Mouse (Mus musculus): ENCODE results near the gene Gpc5. TPM values are rescaled to one million over a fixed set of nuclear protein-coding genes. Genes with fewer than 3 reads are reported as not detected.

Gpc5 gene
- total and polyA plus RNA-seq, 2 experiments: not detected

DNA sequence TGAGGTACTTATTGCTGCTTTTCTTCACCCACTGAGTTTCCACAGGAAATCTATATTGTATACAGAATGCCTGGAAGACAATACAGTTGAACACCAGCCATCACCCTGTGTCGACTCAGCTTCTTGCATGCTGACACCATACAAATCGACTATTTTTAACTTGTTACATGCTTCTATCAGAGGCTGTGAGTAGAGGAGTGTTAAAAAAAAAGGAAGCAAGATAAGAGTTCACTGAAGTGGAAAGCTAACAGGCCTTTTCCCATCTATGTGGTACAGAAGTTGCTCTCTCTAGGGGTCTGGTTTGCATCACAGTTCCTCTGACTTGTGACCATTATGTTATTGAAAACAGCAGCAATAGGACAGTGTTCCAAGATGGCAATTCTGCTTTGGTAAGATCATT, 344.6 kb downstream of the Gpc5 start:
- DNase-seq (ENCODE audit: extremely low read depth, low read depth, low spot score): no peak
- Histone ChIP-seq H3K79me2 (ENCODE audit: control insufficient read depth, insufficient read depth, low read length) (no peaks in the 10 kb centered on the region), H3K27ac (replicated peaks; ENCODE audit: insufficient read depth, low read depth, low read length) (no peak overlapping the region), H3K9ac (ENCODE audit: low read depth, low read length) (no peak overlapping the region), H3K36me3 (ENCODE audit: control insufficient read depth, insufficient read depth, low read length) (no peaks in the 10 kb centered on the region), H3K27me3 (ENCODE audit: control insufficient read depth, insufficient read depth, low read length) (no peaks in the 10 kb centered on the region), H3K4me1 (ENCODE audit: control insufficient read depth, insufficient read depth, low read length) (no peaks in the 10 kb centered on the region), H3K4me3 (ENCODE audit: insufficient read depth, low read depth, low read length) (no peak overlapping the region)
- WGBS: 48% methylated on average over 2 of the region's 2 CpGs
- TF ChIP-seq POLR2A (IDR thresholded peaks at IDR 0.05; ENCODE audit: extremely low read depth, insufficient read depth, low read length): no peak
- TF ChIP-seq CTCF (IDR thresholded peaks at IDR 0.05; ENCODE audit: low read depth, low read length): no peak

DNA sequence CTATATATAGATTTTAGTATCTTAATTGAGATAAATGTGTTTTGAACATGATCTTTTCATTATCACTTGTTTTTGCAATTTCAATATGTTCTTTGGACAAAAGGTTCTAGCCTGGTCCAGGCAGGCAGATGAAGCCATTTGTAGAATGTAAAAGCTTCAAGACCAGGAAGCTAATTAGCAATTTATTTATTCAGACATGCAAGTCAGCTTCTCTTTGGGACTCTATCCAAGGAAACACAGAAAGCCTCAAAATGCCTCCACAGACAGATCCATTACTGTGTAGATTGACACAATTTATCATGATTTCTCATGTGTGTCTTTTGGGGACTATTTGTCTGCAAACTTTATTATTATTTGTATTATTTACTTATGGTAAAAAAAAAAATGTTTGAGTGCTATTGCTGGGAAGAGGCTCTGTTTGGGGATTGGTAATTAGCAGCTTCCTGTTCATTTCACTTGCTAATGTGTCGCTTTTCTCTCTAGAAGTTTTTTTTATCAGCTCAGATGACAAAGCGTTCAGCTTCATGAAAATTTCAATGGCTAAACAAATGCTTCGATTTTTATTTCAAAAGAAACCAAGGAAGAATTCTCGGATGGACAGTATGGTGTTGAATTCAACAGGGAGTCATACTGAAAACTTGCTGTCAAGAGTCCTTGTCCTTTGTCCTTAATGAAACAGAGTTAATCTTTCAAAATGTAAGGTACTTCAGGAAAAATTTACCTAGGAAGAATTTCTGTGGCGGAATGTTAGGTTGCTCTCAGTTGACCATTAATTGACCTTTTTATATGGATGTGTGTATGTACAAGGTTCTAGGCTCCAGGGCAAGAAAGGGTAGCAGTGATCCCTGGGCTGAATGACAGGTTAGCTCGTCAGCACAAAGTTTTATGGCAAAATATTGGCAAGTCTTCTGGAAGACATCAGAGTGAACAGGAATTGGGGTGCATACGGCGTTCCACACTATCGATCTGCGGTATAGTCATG, 353.1 kb downstream of the Gpc5 start:
- DNase-seq (ENCODE audit: extremely low read depth, low read depth, low spot score): no peak
- TF ChIP-seq CTCF (IDR thresholded peaks at IDR 0.05; ENCODE audit: low read depth, low read length) (no peak), POLR2A (IDR thresholded peaks at IDR 0.05; ENCODE audit: extremely low read depth, insufficient read depth, low read length) (no peak)
- Histone ChIP-seq H3K4me1 (ENCODE audit: control insufficient read depth, insufficient read depth, low read length) (no peaks in the 10 kb centered on the region), H3K27ac (replicated peaks; ENCODE audit: insufficient read depth, low read depth, low read length) (no peak overlapping the region), H3K79me2 (ENCODE audit: control insufficient read depth, insufficient read depth, low read length) (no peaks in the 10 kb centered on the region), H3K9ac (ENCODE audit: low read depth, low read length) (no peak overlapping the region), H3K36me3 (ENCODE audit: control insufficient read depth, insufficient read depth, low read length) (no peaks in the 10 kb centered on the region), H3K4me3 (ENCODE audit: insufficient read depth, low read depth, low read length) (no peak overlapping the region), H3K27me3 (ENCODE audit: control insufficient read depth, insufficient read depth, low read length) (no peaks in the 10 kb centered on the region)
- WGBS: 73% methylated on average over 10 of the region's 10 CpGs

DNA sequence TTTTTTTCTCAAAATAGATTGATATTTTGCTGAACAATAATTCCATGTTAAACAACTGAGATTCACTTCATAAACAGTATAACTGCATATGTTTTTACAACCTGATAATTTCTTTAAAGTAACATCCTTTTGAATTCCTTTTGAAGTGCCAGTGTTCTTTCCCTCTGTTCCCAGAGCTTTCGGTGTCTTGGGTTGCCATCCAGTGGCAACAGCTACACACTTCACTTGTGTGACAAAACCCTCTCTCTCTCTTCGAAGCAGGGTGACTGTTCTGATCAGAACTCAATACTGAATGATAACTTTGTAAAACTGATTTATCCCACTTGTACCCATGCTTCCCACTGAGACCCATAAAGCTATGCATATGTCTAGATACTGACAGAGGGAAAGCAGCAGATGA, 358.9 kb downstream of the Gpc5 start:
- 0 out of 2 replicates have a peak, but pooled peaks cover 2% of the 10 kb centered on the region for H3K27me3 ChIP-seq (ENCODE audit: control insufficient read depth, insufficient read depth, low read length)
- H3K79me2 ChIP-seq (ENCODE audit: control insufficient read depth, insufficient read depth, low read length): no peaks in the 10 kb centered on the region
- H3K4me3 ChIP-seq (ENCODE audit: insufficient read depth, low read depth, low read length): no peak overlapping the region
- 53% methylated on average over 2 of the region's 2 CpGs for WGBS
- TF ChIP-seq POLR2A (IDR thresholded peaks at IDR 0.05; ENCODE audit: extremely low read depth, insufficient read depth, low read length): no peak
- TF ChIP-seq CTCF (IDR thresholded peaks at IDR 0.05; ENCODE audit: low read depth, low read length): no peak
- no peak for DNase-seq (ENCODE audit: extremely low read depth, low read depth, low spot score)
- no peaks in the 10 kb centered on the region for H3K4me1 ChIP-seq (ENCODE audit: control insufficient read depth, insufficient read depth, low read length)
- no peaks in the 10 kb centered on the region for H3K36me3 ChIP-seq (ENCODE audit: control insufficient read depth, insufficient read depth, low read length)
- H3K27ac ChIP-seq (replicated peaks; ENCODE audit: insufficient read depth, low read depth, low read length): no peak overlapping the region
- H3K9ac ChIP-seq (ENCODE audit: low read depth, low read length): no peak overlapping the region

DNA sequence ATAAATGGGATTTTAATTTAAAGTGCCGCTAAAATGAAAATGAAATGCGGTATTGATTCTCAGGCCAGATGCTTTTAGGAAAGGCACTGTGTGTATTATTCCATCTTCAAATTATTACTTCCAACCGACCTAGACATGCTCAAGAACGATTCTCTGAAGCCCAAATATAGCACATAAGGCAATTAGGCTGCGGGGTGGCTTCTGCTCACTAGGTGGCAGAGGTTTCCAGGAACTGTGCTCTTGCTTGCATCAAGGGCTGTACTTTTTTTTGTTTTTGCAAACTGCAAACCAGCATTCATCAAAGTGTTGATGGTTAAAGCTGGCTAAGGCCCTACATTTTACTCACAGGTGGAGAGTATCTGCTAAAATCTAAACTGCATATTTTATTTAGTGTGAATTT, 375.9 kb downstream of the Gpc5 start:
- Histone ChIP-seq H3K79me2 (ENCODE audit: control insufficient read depth, insufficient read depth, low read length) (no peaks in the 10 kb centered on the region), H3K27me3 (ENCODE audit: control insufficient read depth, insufficient read depth, low read length) (no peaks in the 10 kb centered on the region), H3K36me3 (ENCODE audit: control insufficient read depth, insufficient read depth, low read length) (no peaks in the 10 kb centered on the region), H3K27ac (replicated peaks; ENCODE audit: insufficient read depth, low read depth, low read length) (no peak overlapping the region), H3K4me3 (ENCODE audit: insufficient read depth, low read depth, low read length) (no peak overlapping the region), H3K4me1 (ENCODE audit: control insufficient read depth, insufficient read depth, low read length) (no peaks in the 10 kb centered on the region), H3K9ac (ENCODE audit: low read depth, low read length) (no peak overlapping the region)
- DNase-seq (ENCODE audit: extremely low read depth, low read depth, low spot score): no peak
- WGBS: 62% methylated on average over 5 of the region's 5 CpGs
- no peak for TF ChIP-seq CTCF (IDR thresholded peaks at IDR 0.05; ENCODE audit: low read depth, low read length)
- no peak for TF ChIP-seq POLR2A (IDR thresholded peaks at IDR 0.05; ENCODE audit: extremely low read depth, insufficient read depth, low read length)

DNA sequence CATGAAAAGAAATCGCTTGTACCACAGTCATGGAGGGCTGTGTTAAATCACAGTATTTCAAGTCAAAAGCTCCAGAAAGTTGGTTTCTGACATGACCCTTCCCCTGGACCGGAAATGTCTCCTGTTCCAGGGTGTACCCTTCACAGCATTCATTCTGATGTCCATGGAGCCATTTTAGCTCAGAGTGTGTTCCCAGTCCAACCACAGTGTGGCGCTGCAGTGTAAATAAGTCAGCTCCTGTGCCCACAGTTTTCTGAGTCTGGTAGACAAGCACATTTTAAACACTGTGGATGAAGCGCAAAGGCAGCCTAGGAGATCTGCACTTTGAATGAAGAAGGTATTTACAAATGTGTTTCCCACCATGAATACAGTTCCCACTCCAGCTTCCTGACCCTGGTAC, 383.2 kb downstream of the Gpc5 start:
- no peaks in the 10 kb centered on the region for H3K27me3 ChIP-seq (ENCODE audit: control insufficient read depth, insufficient read depth, low read length)
- TF ChIP-seq CTCF (IDR thresholded peaks at IDR 0.05; ENCODE audit: low read depth, low read length) (peak; percentile 25; the same call in 1 of the 2 replicates), POLR2A (IDR thresholded peaks at IDR 0.05; ENCODE audit: extremely low read depth, insufficient read depth, low read length) (no peak)
- H3K9ac ChIP-seq (ENCODE audit: low read depth, low read length): no peak overlapping the region
- no peaks in the 10 kb centered on the region for H3K36me3 ChIP-seq (ENCODE audit: control insufficient read depth, insufficient read depth, low read length)
- H3K4me3 ChIP-seq (ENCODE audit: insufficient read depth, low read depth, low read length): no peak overlapping the region
- H3K79me2 ChIP-seq (ENCODE audit: control insufficient read depth, insufficient read depth, low read length): no peaks in the 10 kb centered on the region
- H3K27ac ChIP-seq (replicated peaks; ENCODE audit: insufficient read depth, low read depth, low read length): no peak overlapping the region
- DNase-seq (ENCODE audit: extremely low read depth, low read depth, low spot score): peak; percentile 6
- H3K4me1 ChIP-seq (ENCODE audit: control insufficient read depth, insufficient read depth, low read length): no peaks in the 10 kb centered on the region
- 39% methylated on average over 4 of the region's 4 CpGs for WGBS

DNA sequence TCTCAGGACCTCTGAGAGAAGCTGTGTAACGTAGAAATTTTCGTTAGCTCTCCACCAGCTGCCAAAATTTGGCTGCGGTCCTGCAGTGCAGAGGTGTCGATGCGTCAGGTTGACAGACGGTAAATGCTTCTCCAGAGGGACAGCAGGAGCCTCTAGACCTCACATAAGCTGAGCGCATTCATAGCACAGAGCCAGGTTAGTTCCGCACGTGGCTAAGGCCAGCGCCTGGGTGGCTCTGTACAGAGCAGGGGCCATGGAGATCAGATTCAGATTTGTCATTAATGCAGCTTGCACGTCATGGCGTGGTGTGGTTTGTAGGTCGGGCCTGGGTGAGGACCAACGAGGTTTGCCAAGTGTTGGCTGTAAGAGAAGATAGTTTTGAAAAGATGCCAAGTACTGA, 385.3 kb downstream of the Gpc5 start:
- no peaks in the 10 kb centered on the region for H3K79me2 ChIP-seq (ENCODE audit: control insufficient read depth, insufficient read depth, low read length)
- DNase-seq (ENCODE audit: extremely low read depth, low read depth, low spot score): no peak
- no peak overlapping the region for H3K4me3 ChIP-seq (ENCODE audit: insufficient read depth, low read depth, low read length)
- H3K27ac ChIP-seq (replicated peaks; ENCODE audit: insufficient read depth, low read depth, low read length): no peak overlapping the region
- no peak overlapping the region for H3K9ac ChIP-seq (ENCODE audit: low read depth, low read length)
- no peaks in the 10 kb centered on the region for H3K27me3 ChIP-seq (ENCODE audit: control insufficient read depth, insufficient read depth, low read length)
- no peaks in the 10 kb centered on the region for H3K4me1 ChIP-seq (ENCODE audit: control insufficient read depth, insufficient read depth, low read length)
- no peak for TF ChIP-seq CTCF (IDR thresholded peaks at IDR 0.05; ENCODE audit: low read depth, low read length)
- no peak for TF ChIP-seq POLR2A (IDR thresholded peaks at IDR 0.05; ENCODE audit: extremely low read depth, insufficient read depth, low read length)
- H3K36me3 ChIP-seq (ENCODE audit: control insufficient read depth, insufficient read depth, low read length): no peaks in the 10 kb centered on the region
- WGBS: 66% methylated on average over 14 of the region's 14 CpGs
